Mouse (Mus musculus) hindbrain, postnatal 0 days (tissue): ENCODE data around the gene Cx3cr1. TPM values are rescaled to one million over a fixed set of nuclear protein-coding genes. Genes with fewer than 3 reads are reported as not detected.
"Not testable (repeated sequence)": the region's sequence is repeated elsewhere in the genome, so short reads cannot be mapped to it uniquely, and the experiment has no call there.

ENCODE experiments used
- ATAC-seq: fragments of 200-750 bp; cut with Nextera tagmentation; 2 replicates; pipeline ENCODE4 v1.8.0; 2017; ENCODE audit warnings: mild to moderate bottlenecking, moderate TSS enrichment, moderate library complexity
- DNase-seq: peaks from one replicate; pipeline ENCODE4 v3.0.0-alpha.2; 2015; ENCODE audit warnings: low spot score
- H3K27ac ChIP-seq: fragments of 300-500 bp; sonication (generic); 2 replicates; pipeline ENCODE4 v1.5.1; 2014; ENCODE audit warnings: mild to moderate bottlenecking
- H3K27me3 ChIP-seq: fragments of 300-500 bp; sonication (generic); 2 replicates; pipeline ENCODE4 v1.6.1; 2014; ENCODE audit warnings: low read length, mixed read lengths; ENCODE audit not compliant: insufficient read depth
- H3K36me3 ChIP-seq: fragments of 300-500 bp; sonication (generic); 2 replicates; pipeline ENCODE4 v1.6.1; 2014; ENCODE audit warnings: low read length, mixed read lengths; ENCODE audit not compliant: insufficient read depth
- H3K4me1 ChIP-seq: fragments of 300-500 bp; sonication (generic); 2 replicates; pipeline ENCODE4 v1.6.1; 2014; ENCODE audit warnings: antibody characterized with exemption, low read length, mixed read lengths; ENCODE audit not compliant: insufficient read depth
- H3K4me2 ChIP-seq: fragments of 300-500 bp; sonication (generic); 2 replicates; pipeline ENCODE4 v1.6.1; 2014; ENCODE audit warnings: low read depth, mild to moderate bottlenecking, low read length, moderate library complexity, mixed read lengths
- H3K4me3 ChIP-seq: fragments of 300-500 bp; sonication (generic); 2 replicates; pipeline ENCODE4 v1.5.1; 2014; ENCODE audit warnings: low read length
- H3K9ac ChIP-seq: fragments of 300-500 bp; sonication (generic); replicated peaks from 2 replicates; pipeline ENCODE4 v1.6.1; 2014; ENCODE audit warnings: mild to moderate bottlenecking, low read length, moderate library complexity, mixed read lengths
- H3K9me3 ChIP-seq: fragments of 300-500 bp; sonication (generic); 2 replicates; pipeline ENCODE4 v1.6.1; 2016; ENCODE audit warnings: low read length, mixed read lengths
- CTCF ChIP-seq: IDR thresholded peaks from 2 replicates; pipeline ENCODE4 v1.5.1; 2016; ENCODE audit warnings: antibody characterized with exemption, control low read depth, low read depth
- WGBS: fragments of 180-500 bp; shearing (Covaris S2); extraction: QIAGEN DNeasy Blood & Tissue Kit; methylation state at CpG from one replicate; pipeline ENCODE4 v1.1.7; 2014; 5-methylcytosine and 5-hydroxymethylcytosine counted together
- polyA plus RNA-seq: library from polyadenylated mRNA; unstranded; fragments of >200 nt; fragmentation: Nextera tagmentation; extraction: Ambion mirVana; gene quantifications from 2 replicates; pipeline ENCODE4 v1.2.1, GENCODE M21; 2015
- total RNA-seq: library from RNA; depleted of rRNA; stranded (reverse); fragments of >200 nt; gene quantifications from 2 replicates; pipeline ENCODE4 v1.2.3, GENCODE M21; 2014

The Cx3cr1 gene
- total and polyA plus RNA-seq, 2 experiments from 2014 or later = 12.2 to 17.3 TPM

DNA sequence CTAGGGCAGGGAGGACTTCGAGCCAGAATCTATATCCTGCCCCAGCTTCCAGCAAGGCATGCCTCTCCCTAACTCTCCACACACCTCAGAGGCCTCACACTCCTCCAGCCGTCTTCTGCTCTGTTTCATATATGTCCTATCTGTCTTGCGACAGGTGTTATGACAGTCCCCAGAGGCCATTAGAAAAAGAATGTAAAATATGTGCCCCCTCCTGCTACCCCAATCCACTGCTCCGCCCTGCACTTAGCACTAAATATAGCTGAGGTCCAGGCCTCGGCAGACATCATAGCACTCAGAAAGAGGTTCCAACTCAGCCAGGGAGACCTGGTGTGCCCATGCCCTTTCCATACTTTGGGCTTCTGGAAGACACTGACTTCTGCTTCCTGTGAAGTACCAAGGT is 48.5 kb downstream of the Cx3cr1 start:
- no peak overlapping the region for H3K4me2 ChIP-seq
- DNase-seq (no peak), ATAC-seq (no peak)
- H3K9ac ChIP-seq = no peak overlapping the region
- H3K27ac ChIP-seq = 0 out of 2 replicates have a peak overlapping the region, but pooled peaks have one; percentile 26
- no peaks in the 10 kb centered on the region for H3K27me3 ChIP-seq
- H3K9me3 ChIP-seq = no peaks in the 10 kb centered on the region
- TF ChIP-seq CTCF = no peak
- H3K4me1 ChIP-seq = no peaks in the 10 kb centered on the region
- H3K4me3 ChIP-seq = no peak overlapping the region
- H3K36me3 ChIP-seq = no peaks in the 10 kb centered on the region
- WGBS = 78% methylated on average over 5 of the region's 5 CpGs

DNA sequence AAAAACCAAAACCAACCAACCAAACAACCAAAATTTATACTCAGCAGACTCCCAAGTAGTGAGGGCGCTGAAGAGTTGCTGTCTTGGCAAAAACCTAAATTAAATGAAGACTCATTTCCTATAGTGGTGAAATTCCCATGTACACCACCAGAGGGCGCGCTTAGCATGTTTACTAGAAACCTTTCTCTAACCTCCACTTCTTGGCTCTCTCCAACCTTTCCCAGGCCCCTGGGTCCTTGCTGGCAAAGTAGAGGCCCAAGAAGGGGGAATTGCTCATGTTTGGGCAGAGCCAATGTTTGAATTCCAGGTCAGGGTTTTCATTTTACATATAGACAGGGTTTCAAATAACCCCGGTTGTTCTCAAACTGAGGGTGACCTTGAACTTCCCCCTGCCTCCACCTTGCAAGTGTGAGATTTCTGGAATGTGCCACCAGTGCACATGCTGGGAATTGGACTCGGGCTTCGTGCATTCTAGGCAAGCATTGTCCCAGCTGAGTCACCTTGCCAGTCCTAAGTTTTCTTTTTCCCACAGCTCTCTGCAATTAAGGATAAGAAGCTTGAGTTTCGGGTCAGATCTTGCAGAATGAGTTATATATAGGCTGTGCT is 49.3 kb downstream of the Cx3cr1 start:
- H3K27me3 ChIP-seq = no peaks in the 10 kb centered on the region
- no peaks in the 10 kb centered on the region for H3K4me1 ChIP-seq
- ATAC-seq (no peak), DNase-seq (peak; percentile 88)
- no peak overlapping the region for H3K4me3 ChIP-seq
- no peak overlapping the region for H3K4me2 ChIP-seq
- TF ChIP-seq CTCF = peak; percentile 89
- H3K36me3 ChIP-seq = no peaks in the 10 kb centered on the region
- no peaks in the 10 kb centered on the region for H3K9me3 ChIP-seq
- no peak overlapping the region for H3K27ac ChIP-seq
- H3K9ac ChIP-seq = no peak overlapping the region
- 37% methylated on average over 7 of the region's 7 CpGs for WGBS

DNA sequence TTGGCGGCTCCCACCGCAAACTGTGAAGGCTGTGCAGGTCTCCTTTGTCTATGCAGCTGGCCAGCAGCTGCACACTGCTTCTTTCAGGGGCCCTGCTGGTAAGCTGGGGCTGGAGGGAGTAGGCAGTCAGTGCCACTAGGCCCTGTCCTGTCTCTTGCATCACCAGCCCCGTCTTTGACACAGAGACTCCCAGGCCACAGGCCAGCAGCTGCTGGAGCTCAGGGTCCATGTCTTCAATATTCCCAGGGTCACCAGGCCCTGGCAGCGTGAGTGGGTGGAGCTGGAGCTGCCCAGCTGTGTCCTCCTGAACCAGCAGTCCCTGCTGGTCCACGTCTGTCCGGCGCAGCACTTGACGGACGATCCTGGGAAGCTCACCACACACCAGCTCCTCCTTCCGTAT is 52.7 kb downstream of the Cx3cr1 start:
- H3K27me3 ChIP-seq = no peaks in the 10 kb centered on the region
- DNase-seq (no peak), ATAC-seq (no peak)
- H3K4me1 ChIP-seq = no peaks in the 10 kb centered on the region
- TF ChIP-seq CTCF = no peak
- no peak overlapping the region for H3K4me3 ChIP-seq
- no peaks in the 10 kb centered on the region for H3K36me3 ChIP-seq
- no peak overlapping the region for H3K4me2 ChIP-seq
- 60% methylated on average over 10 of the region's 10 CpGs for WGBS
- H3K27ac ChIP-seq = no peak overlapping the region
- no peak overlapping the region for H3K9ac ChIP-seq
- no peaks in the 10 kb centered on the region for H3K9me3 ChIP-seq

DNA sequence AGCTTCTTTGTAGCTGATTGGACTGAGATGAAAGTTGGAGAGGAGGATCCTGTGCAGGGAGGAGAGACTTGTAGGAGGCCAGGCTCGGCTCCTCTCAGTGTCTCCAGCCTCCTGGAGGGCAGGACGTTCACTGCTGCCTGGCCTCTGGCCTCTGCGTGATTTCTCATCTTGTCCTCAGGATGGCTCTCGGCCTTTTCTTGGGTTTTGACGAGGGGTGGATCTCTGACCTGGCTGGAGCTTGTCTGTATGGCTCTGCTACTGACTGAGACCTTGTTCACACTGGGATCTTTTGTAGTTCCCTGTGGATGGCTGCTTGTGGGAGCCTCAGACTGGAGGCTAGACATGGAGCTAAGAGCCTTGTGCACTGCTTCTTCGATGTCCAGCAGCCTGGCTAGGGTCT is 54.9 kb downstream of the Cx3cr1 start:
- Histone ChIP-seq H3K4me1 (no peaks in the 10 kb centered on the region), H3K9me3 (no peaks in the 10 kb centered on the region), H3K4me3 (no peak overlapping the region), H3K9ac (no peak overlapping the region), H3K36me3 (no peaks in the 10 kb centered on the region), H3K4me2 (no peak overlapping the region), H3K27me3 (no peaks in the 10 kb centered on the region), H3K27ac (no peak overlapping the region)
- DNase-seq (no peak), ATAC-seq (no peak)
- TF ChIP-seq CTCF = no peak
- 53% methylated on average over 6 of the region's 6 CpGs for WGBS

DNA sequence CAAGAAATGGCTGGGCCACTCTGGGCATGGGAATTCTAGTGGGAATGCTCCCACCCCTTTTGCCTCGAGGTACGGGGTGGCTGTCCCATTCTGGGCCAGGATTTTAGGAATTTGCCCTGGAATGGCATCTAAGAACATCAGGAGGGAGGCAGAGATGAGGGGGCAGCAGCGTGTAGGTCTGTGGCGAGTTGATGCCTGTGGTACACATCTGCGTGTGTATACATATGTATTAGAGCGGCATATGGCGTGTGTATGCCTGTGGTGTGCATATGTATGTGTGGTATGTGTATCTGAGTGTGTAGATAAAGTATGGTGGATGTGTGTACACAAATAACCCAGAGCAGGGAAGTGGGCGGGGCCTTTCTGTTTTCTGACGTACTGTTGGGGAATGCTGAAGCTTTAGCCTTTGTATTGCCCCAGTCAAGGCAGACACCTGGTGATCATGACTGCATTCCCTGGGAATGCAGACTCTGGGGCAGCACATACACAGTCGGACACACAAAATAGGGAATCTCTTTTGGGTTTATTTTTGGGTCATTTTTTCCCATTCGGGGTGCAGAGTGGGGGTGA is 56.3 kb downstream of the Cx3cr1 start:
- ATAC-seq (no peak), DNase-seq (no peak)
- H3K36me3 ChIP-seq = no peaks in the 10 kb centered on the region
- TF ChIP-seq CTCF = no peak
- 76% methylated on average over 11 of the region's 11 CpGs for WGBS
- H3K9me3 ChIP-seq = no peaks in the 10 kb centered on the region
- H3K27me3 ChIP-seq = no peaks in the 10 kb centered on the region
- no peak overlapping the region for H3K9ac ChIP-seq
- no peak overlapping the region for H3K4me3 ChIP-seq
- H3K27ac ChIP-seq = no peak overlapping the region
- no peak overlapping the region for H3K4me2 ChIP-seq
- H3K4me1 ChIP-seq = no peaks in the 10 kb centered on the region

DNA sequence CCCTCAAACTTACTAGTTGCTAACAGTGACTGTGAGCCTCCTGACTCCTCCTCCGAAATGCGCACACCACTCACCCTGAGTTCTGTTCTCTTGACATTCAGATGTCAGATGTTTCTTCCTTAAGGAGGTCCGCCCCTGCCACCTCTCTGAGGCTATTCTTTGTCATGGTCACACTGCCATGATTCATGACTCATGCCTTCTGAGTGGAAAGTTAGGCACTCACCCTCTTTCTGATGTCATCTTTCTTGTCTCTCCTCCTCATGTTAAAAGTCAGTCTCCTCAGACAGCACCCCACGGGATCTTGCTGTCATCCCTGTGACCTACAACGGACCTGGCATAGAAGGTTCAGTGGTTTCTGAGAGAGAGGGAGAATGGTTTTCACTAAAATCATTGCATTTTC is 56.9 kb downstream of the Cx3cr1 start:
- Histone ChIP-seq H3K9me3 (no peaks in the 10 kb centered on the region), H3K4me2 (no peak overlapping the region), H3K9ac (no peak overlapping the region), H3K36me3 (no peaks in the 10 kb centered on the region), H3K27me3 (no peaks in the 10 kb centered on the region), H3K4me1 (no peaks in the 10 kb centered on the region), H3K4me3 (no peak overlapping the region), H3K27ac (no peak overlapping the region)
- ATAC-seq (no peak), DNase-seq (no peak)
- 80% methylated on average over 5 of the region's 5 CpGs for WGBS
- no peak for TF ChIP-seq CTCF

DNA sequence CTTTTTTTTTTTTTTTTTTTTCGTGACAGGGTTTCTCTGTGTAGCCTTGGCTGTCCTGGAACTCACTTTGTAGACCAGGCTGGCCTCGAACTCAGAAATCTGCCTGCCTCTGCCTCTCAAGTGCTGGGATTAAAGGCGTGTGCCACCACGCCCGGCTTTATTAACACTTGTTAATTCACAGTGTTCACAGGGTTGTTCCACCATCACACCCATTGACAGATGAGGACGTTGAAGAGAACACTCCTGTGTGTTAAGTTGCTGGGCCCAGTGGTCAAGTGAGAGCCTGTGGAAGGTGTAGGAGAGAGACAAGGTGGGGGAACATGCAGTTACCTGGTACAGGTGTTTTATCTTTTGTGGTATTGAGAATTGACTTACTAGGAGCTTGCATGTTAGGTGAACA is 57.5 kb downstream of the Cx3cr1 start:
- WGBS = 87% methylated on average over 6 of the region's 6 CpGs
- H3K4me2 ChIP-seq = not testable (repeated sequence)

More for the DNA sequence above, 57.5 kb downstream of the Cx3cr1 start:
- ATAC-seq, H3K27ac ChIP-seq, H3K9me3 ChIP-seq, H3K4me3 ChIP-seq, H3K4me1 ChIP-seq, H3K9ac ChIP-seq, DNase-seq, H3K27me3 ChIP-seq, H3K36me3 ChIP-seq: not testable (repeated sequence)
